8 mouse cellular contexts compared by ENCODE assay signal in genomic region chr4:148643291-148644156, GRCm38 (mm10). TPM values are rescaled to one million over a fixed set of nuclear protein-coding genes. Genes with fewer than 3 reads are reported as not detected.
DNase-seq lines count a peak whose midpoint lies in the region; ATAC-seq and TF ChIP-seq lines count a peak whose summit lies in the region.
"Had no signal": no experiment of that assay in that cellular context is flagged by ENCODE, and none has a peak within 500 bp of the region (broad histone marks: within the 10 kb centered on the region; RNA-seq: fewer than 3 reads in every experiment).

Gene Gm572 (plus strand): TSS chr4:148643317.

- H3K4me2 ChIP-seq in intestine, embryonic 14.5 days (ENCODE audit: low read length) = peak within 1 kb of the TSS; percentile 35
- H3K4me2 ChIP-seq in neural tube, embryonic 13.5 days = peak within 1 kb of the TSS; percentile 35

- no peaks in the 10 kb centered on the region for H3K9me3 ChIP-seq in intestine, embryonic 14.5 days (ENCODE audit: control insufficient read depth, low read length)
- no peaks in the 10 kb centered on the region for H3K9me3 ChIP-seq in neural tube, embryonic 13.5 days

- TF ChIP-seq CTCF in lung, adult 2 months (IDR thresholded peaks at IDR 0.05; ENCODE audit: insufficient read depth, low read length) = no peak

- H3K27me3 ChIP-seq in intestine, embryonic 14.5 days (replicated peaks; ENCODE audit: control insufficient read depth, insufficient read depth, low read length) = no peaks in the 10 kb centered on the region
- no peaks in the 10 kb centered on the region for H3K27me3 ChIP-seq in neural tube, embryonic 13.5 days

- H3K4me3 ChIP-seq in lung, adult 2 months (replicated peaks; ENCODE audit: extremely low read depth, low read depth, low read length) = peak within 1 kb of the TSS; percentile 48
- no peak within 1 kb of the TSS for H3K4me3 ChIP-seq in intestine, embryonic 14.5 days (ENCODE audit: low read depth, low read length)
- H3K4me3 ChIP-seq in neural tube, embryonic 13.5 days = no peak within 1 kb of the TSS

- no peak for DNase-seq in lung, adult 2 months
- no peak for DNase-seq in lung, postnatal 4 days
- DNase-seq in intestine, embryonic 14.5 days (ENCODE audit: low spot score) = no peak
- DNase-seq in ovary, postnatal 10 days (ENCODE audit: low spot score) = no peak
- DNase-seq in retina, embryonic 14.5 days (ENCODE audit: low spot score) = no peak

- no peak for TF ChIP-seq POLR2A in lung, adult 2 months (IDR thresholded peaks at IDR 0.05; ENCODE audit: borderline replicate concordance, extremely low read depth, low read depth, low read length)

- H3K4me1 ChIP-seq in lung, adult 2 months (ENCODE audit: control insufficient read depth, insufficient read depth, low read length) = peaks cover 4% of the 10 kb centered on the region; the same call in 1 of the 2 replicates
- H3K4me1 ChIP-seq in intestine, embryonic 14.5 days (replicated peaks; ENCODE audit: control insufficient read depth, insufficient read depth, low read length) = peaks cover 5% of the 10 kb centered on the region; the same call in 1 of the 2 replicates
- H3K4me1 ChIP-seq in neural tube, embryonic 13.5 days (replicated peaks) = peaks cover 4% of the 10 kb centered on the region; the same call in 1 of the 2 replicates

- H3K27ac ChIP-seq in intestine, embryonic 14.5 days (ENCODE audit: low read depth) = no peak within 1 kb of the TSS
- H3K27ac ChIP-seq in neural tube, embryonic 13.5 days (replicated peaks) = no peak within 1 kb of the TSS

- WGBS in lung, adult 2 months = 46% methylated on average over 15 of the region's 15 CpGs
- WGBS in intestine, embryonic 14.5 days = 62% methylated on average over 15 of the region's 15 CpGs
- 71% methylated on average over 15 of the region's 15 CpGs for WGBS in neural tube, embryonic 13.5 days

- 0 out of 2 replicates have a peak within 1 kb of the TSS, but pooled peaks have one; percentile 11 for H3K9ac ChIP-seq in intestine, embryonic 14.5 days (ENCODE audit: low read length)
- H3K9ac ChIP-seq in neural tube, embryonic 13.5 days = no peak within 1 kb of the TSS

- peak; percentile 43; the same call in 1 of the 2 replicates for ATAC-seq in erythroid progenitor cell, adult 5-6 weeks (replicated peaks; ENCODE audit: low FRiP score, poor library complexity, severe bottlenecking)
- ATAC-seq in intestine, embryonic 14.5 days (replicated peaks; ENCODE audit: low FRiP score, low TSS enrichment, low read depth) = no peak
- ATAC-seq in neural tube, embryonic 13.5 days (ENCODE audit: low read depth) = 0 out of 2 replicates have a peak, but pooled peaks have one; percentile 32

- no peaks in the 10 kb centered on the region for H3K36me3 ChIP-seq in intestine, embryonic 14.5 days (ENCODE audit: control insufficient read depth, insufficient read depth, low read length)
- no peaks in the 10 kb centered on the region for H3K36me3 ChIP-seq in neural tube, embryonic 13.5 days

RNA-seq across cellular contexts. Expression of gene Gm572, which starts in this region (rescaled TPM):
- polyA plus RNA-seq in lung, adult 2 months (2012; rRNA removed) = 0.13 TPM in 1 of 2 replicates, not detected in the other
- total RNA-seq in erythroid progenitor cell, adult 5-6 weeks (2015; ENCODE audit: low replicate concordance) = not detected in 2 replicates
- total RNA-seq in erythroid progenitor cell, adult 5-6 weeks (2017; ENCODE audit: low replicate concordance) = not detected in 2 replicates
- polyA plus RNA-seq in intestine, embryonic 14.5 days (2014; fragmentation: Nextera tagmentation; extraction: Ambion mirVana) = not detected in 2 replicates
- polyA plus RNA-seq in neural tube, embryonic 13.5 days (2015; fragmentation: Nextera tagmentation; extraction: Ambion mirVana) = not detected in 2 replicates
- polyA plus RNA-seq: brain, embryonic 14.5 days had no signal

Comparison
In these comparisons a context has a peak if more than half of its experiments do, and no peak if none do; other contexts are left out.
1. Peak in ATAC-seq in erythroid progenitor cell, adult 5-6 weeks; RNA of the gene not detected or under 1 TPM.
2. Peak in ATAC-seq and H3K4me2 ChIP-seq in neural tube, embryonic 13.5 days; RNA of the gene not detected or under 1 TPM.